ENCODE assay signal across 8 mouse cellular contexts in the genomic region with DNA sequence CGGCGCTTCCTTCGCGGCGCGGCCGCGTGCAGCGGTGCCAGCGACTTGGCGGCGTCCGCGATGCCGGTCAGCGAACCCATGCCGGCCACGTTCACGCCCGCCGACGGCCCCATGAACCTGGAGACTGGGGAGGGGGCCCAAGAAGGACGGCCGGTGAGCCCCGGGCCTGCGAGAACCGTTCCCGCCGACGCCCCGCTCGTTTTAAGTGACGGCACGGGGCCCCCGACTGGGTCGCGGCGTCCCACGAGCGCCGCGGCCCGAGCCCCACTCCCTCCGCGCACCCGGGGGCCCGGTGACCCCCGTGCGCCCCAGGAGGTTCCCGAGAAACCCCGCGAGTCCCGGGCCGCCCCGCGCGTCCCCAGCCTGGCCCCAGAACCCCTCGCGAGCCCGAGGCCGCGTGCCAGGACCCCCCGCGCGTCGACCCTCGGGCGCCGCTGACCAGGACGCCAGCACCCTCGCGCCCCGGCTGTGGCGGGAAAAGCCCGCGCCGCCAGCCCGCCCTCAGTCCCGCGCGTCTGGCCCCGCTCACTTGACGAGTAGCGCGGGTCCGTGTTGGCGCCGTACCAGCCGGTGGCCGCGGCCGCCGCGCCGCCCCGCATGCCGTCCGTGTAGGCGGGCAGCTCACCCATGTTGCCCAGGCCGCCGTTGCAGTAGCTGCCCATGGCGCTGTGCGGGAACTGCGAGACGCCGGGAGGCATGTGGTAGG. TPM values are rescaled to one million over a fixed set of nuclear protein-coding genes. Genes with fewer than 3 reads are reported as not detected.
DNase-seq lines count a peak whose midpoint lies in the region; ATAC-seq and TF ChIP-seq lines count a peak whose summit lies in the region.

No protein-coding gene starts in this region.

- no peaks in the 10 kb centered on the region for H3K36me3 ChIP-seq in kidney, adult 2 months (ENCODE audit: control insufficient read depth, insufficient read depth, low read length)
- H3K36me3 ChIP-seq in forebrain, embryonic 11.5 days (ENCODE audit: control insufficient read depth, insufficient read depth, low read length): no peaks in the 10 kb centered on the region
- H3K36me3 ChIP-seq in intestine, embryonic 14.5 days (ENCODE audit: control insufficient read depth, insufficient read depth, low read length): no peaks in the 10 kb centered on the region
- no peaks in the 10 kb centered on the region for H3K36me3 ChIP-seq in midbrain, embryonic 12.5 days

- no peaks in the 10 kb centered on the region for H3K4me1 ChIP-seq in kidney, adult 2 months (ENCODE audit: control insufficient read depth, insufficient read depth, low read length)
- peaks cover 6% of the 10 kb centered on the region; the same call in 1 of the 2 replicates for H3K4me1 ChIP-seq in forebrain, embryonic 11.5 days (replicated peaks; ENCODE audit: control insufficient read depth, insufficient read depth, low read length)
- H3K4me1 ChIP-seq in intestine, embryonic 14.5 days (replicated peaks; ENCODE audit: control insufficient read depth, insufficient read depth, low read length): no peaks in the 10 kb centered on the region
- peaks cover 3% of the 10 kb centered on the region for H3K4me1 ChIP-seq in midbrain, embryonic 12.5 days

- H3K9me3 ChIP-seq in forebrain, embryonic 11.5 days (ENCODE audit: control insufficient read depth, low read length): no peaks in the 10 kb centered on the region
- H3K9me3 ChIP-seq in intestine, embryonic 14.5 days (ENCODE audit: control insufficient read depth, low read length): no peaks in the 10 kb centered on the region
- no peaks in the 10 kb centered on the region for H3K9me3 ChIP-seq in midbrain, embryonic 12.5 days

- no peak for TF ChIP-seq POLR2A in kidney, adult 2 months (IDR thresholded peaks at IDR 0.05; ENCODE audit: low read depth, low read length)

- H3K9ac ChIP-seq in forebrain, embryonic 11.5 days (ENCODE audit: low read length): no peak overlapping the region; the same call in 1 of the 2 replicates
- H3K9ac ChIP-seq in intestine, embryonic 14.5 days (ENCODE audit: low read length): no peak overlapping the region
- peak overlapping the region; percentile 43; the same call in 1 of the 2 replicates for H3K9ac ChIP-seq in midbrain, embryonic 12.5 days (replicated peaks)

- H3K4me3 ChIP-seq in kidney, adult 2 months (ENCODE audit: insufficient read depth, low read depth, low read length): peak overlapping the region; percentile 52
- peak overlapping the region; percentile 26 for H3K4me3 ChIP-seq in forebrain, embryonic 11.5 days (ENCODE audit: low read depth, low read length)
- peak overlapping the region; percentile 29 for H3K4me3 ChIP-seq in intestine, embryonic 14.5 days (ENCODE audit: low read depth, low read length)
- H3K4me3 ChIP-seq in midbrain, embryonic 12.5 days: peak overlapping the region; percentile 41

- 3% methylated on average over 106 of the region's 106 CpGs for WGBS in kidney, adult 2 months
- WGBS in forebrain, embryonic 11.5 days: under 1% methylated on average over 82 of the region's 106 CpGs
- WGBS in intestine, embryonic 14.5 days: 2% methylated on average over 89 of the region's 106 CpGs
- under 1% methylated on average over 77 of the region's 106 CpGs for WGBS in midbrain, embryonic 12.5 days

- DNase-seq in kidney, adult 2 months: no peak
- no peak for DNase-seq in kidney, adult 8-10 months
- DNase-seq in R1 (ENCODE audit: low read depth, low spot score): peak; percentile 4
- DNase-seq in forebrain, embryonic 11.5 days (ENCODE audit: low spot score): peak; percentile 73
- peak; percentile 63 for DNase-seq in intestine, embryonic 14.5 days (ENCODE audit: low spot score)
- no peak for DNase-seq in urinary bladder, postnatal 4 days (ENCODE audit: low spot score in 2 of 2)
- DNase-seq in frontal cortex, postnatal 36 days (ENCODE audit: low spot score in 2 of 2): no peak

- H3K27ac ChIP-seq in kidney, adult 2 months (ENCODE audit: insufficient read depth, low read depth, low read length): no peak overlapping the region
- no peak overlapping the region for H3K27ac ChIP-seq in forebrain, embryonic 11.5 days (ENCODE audit: low read depth, low read length)
- H3K27ac ChIP-seq in intestine, embryonic 14.5 days (ENCODE audit: low read depth): no peak overlapping the region
- H3K27ac ChIP-seq in midbrain, embryonic 12.5 days (replicated peaks): peak overlapping the region; percentile 61

- ATAC-seq in forebrain, embryonic 11.5 days (replicated peaks; ENCODE audit: low FRiP score): peak; percentile 49
- peak; percentile 40; the same call in 1 of the 2 replicates for ATAC-seq in intestine, embryonic 14.5 days (replicated peaks; ENCODE audit: low FRiP score, low TSS enrichment, low read depth)
- ATAC-seq in midbrain, embryonic 12.5 days (ENCODE audit: low FRiP score, low read depth): peak; percentile 53

- peak overlapping the region; percentile 26; the same call in 1 of the 2 replicates for H3K4me2 ChIP-seq in forebrain, embryonic 11.5 days (ENCODE audit: low read depth, low read length, severe bottlenecking)
- peak overlapping the region; percentile 52 for H3K4me2 ChIP-seq in intestine, embryonic 14.5 days (ENCODE audit: low read length)
- peak overlapping the region; percentile 47 for H3K4me2 ChIP-seq in midbrain, embryonic 12.5 days (replicated peaks)

- TF ChIP-seq CTCF in kidney, adult 2 months (conservative IDR thresholded peaks at IDR 0.05; ENCODE audit: insufficient read depth, insufficient read length, low read depth, low read length): no peak

- peaks cover 21% of the 10 kb centered on the region for H3K27me3 ChIP-seq in kidney, adult 2 months (replicated peaks; ENCODE audit: control insufficient read depth, insufficient read depth, low read length)
- H3K27me3 ChIP-seq in forebrain, embryonic 11.5 days (ENCODE audit: control insufficient read depth, insufficient read depth, low read length): peaks cover 68% of the 10 kb centered on the region
- H3K27me3 ChIP-seq in intestine, embryonic 14.5 days (replicated peaks; ENCODE audit: control insufficient read depth, insufficient read depth, low read length): peaks cover 90% of the 10 kb centered on the region
- H3K27me3 ChIP-seq in midbrain, embryonic 12.5 days: peaks cover 64% of the 10 kb centered on the region

RNA-seq across cellular contexts. Expression of a gene that starts 0.7 kb away (rescaled TPM):
- not detected in 2 replicates for polyA plus RNA-seq in kidney, adult 2 months (2012; rRNA removed)
- polyA plus RNA-seq in forebrain, embryonic 11.5 days (2014; fragmentation: Nextera tagmentation; extraction: Ambion mirVana): 1.3 and 3.8 TPM in 2 replicates
- not detected in 2 replicates for polyA plus RNA-seq in intestine, embryonic 14.5 days (2014; fragmentation: Nextera tagmentation; extraction: Ambion mirVana)
- 3.0 and 3.4 TPM in 2 replicates for polyA plus RNA-seq in midbrain, embryonic 12.5 days (2016; fragmentation: Nextera tagmentation; extraction: Ambion mirVana)

Comparison
In these comparisons a context has a peak if more than half of its experiments do, and no peak if none do; other contexts are left out.
1. DNase-seq: peak in R1 (single experiment), forebrain, embryonic 11.5 days (single experiment) and intestine, embryonic 14.5 days (single experiment); none in kidney, adult 2 months (single experiment), kidney, adult 8-10 months (0 of 2), urinary bladder, postnatal 4 days (0 of 2) and frontal cortex, postnatal 36 days (0 of 2).
2. Peak in every context shown above with its lines, with median percentiles within 50 percentile points of each other: H3K4me3 ChIP-seq, ATAC-seq and H3K4me2 ChIP-seq.